Mouse (Mus musculus) erythroblast, adult 5-6 weeks (primary cell): ENCODE measurements around the gene Nup54. TPM values are rescaled to one million over a fixed set of nuclear protein-coding genes. Genes with fewer than 3 reads are reported as not detected.
A peak's percentile ranks its signal among the peaks of the same experiment; 100 is the strongest.

Experiments
- ATAC-seq: replicated peaks from 2 replicates; pipeline ENCODE4 v1.8.0; 2016; ENCODE audit warnings: moderate number of reproducible peaks, mild to moderate bottlenecking, moderate TSS enrichment, inconsistent platforms; ENCODE audit not compliant: poor library complexity, low FRiP score, severe bottlenecking
- total RNA-seq, 2 experiments: library from RNA; stranded (forward) in 1 of 2; stranded (reverse) in 1 of 2; fragments of 150-400 nt in 1 of 2; fragments of 200-764, 138-1000 nt in 1 of 2; gene quantifications; 2 replicates each; pipeline versions ENCODE4 v1.2.3 to v1.2.4; 2015 to 2017; ENCODE audit warnings: low replicate concordance in 2 of 2

Gene Nup54
- total RNA-seq (2015; ENCODE audit: low replicate concordance), result 27.3 and 28.4 TPM in 2 replicates
- total RNA-seq (2017; ENCODE audit: low replicate concordance), result 16.9 and 35.0 TPM in 2 replicates

DNA sequence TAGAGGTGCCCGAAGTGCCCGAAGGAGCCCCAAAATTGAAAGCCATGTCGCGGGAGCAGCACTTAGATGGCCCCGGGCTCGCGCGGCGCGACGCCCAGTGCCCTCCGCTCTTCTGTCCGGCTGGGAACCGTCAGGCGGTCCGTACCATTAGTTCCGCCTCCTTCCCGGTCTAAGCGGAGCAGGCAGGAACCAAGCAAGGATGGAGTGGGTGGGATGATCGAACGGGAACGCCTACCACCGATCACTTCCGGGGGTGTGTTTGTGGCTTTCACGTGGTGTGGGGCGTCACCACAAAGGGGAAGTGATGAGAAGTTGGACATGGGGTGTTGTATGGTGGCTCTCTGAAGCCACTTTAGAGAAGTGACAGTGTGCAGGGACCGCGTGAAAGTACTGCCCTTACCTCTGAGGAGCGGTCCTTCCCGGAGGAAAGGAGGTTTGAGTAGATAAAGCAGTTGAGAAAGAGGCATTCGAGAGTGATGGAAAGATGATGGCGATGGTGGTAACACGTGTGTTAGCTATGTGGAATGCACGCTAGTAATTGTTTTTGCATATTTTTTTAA is at the start of gene Nup54:
Gene Nup54 (minus strand): TSS at position 195 of the 560 bp plus-strand sequence.
- peak; percentile 96 for ATAC-seq

- no peak for ATAC-seq
Observed at GRCm38 (mm10) chr5:92472863-92473262, 37.8 kb upstream of the Nup54 start.

DNA sequence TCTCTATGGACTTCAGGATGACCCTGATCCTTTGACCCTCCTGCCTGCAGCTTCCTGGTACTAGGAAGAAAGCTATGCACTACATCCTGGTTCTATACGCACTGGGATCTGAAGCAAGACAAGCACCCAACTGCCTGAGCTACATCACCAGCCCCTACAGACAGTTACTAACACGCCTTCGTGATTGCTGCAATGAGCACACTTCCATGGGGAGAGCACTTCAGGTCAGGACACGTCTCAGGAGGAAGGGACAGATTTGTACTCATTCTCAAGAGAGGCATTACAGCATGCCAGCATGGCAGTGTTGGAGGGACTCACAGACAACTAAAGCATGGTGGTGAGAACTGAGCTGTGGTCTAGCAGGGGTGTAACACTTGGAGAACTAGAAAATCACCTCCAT is 36.5 kb upstream of the Nup54 start:
- no peak for ATAC-seq

GRCm38 (mm10) chr5:92469201-92470130 is 34.4 kb upstream of the Nup54 start:
- ATAC-seq, result 0 out of 2 replicates have a peak, but pooled peaks have one; percentile 22

GRCm38 (mm10) chr5:92468234-92468633 is 33.2 kb upstream of the Nup54 start:
- ATAC-seq, result no peak

- ATAC-seq, result no peak
Observed at GRCm38 (mm10) chr5:92467102-92467766, 32.2 kb upstream of the Nup54 start.

DNA sequence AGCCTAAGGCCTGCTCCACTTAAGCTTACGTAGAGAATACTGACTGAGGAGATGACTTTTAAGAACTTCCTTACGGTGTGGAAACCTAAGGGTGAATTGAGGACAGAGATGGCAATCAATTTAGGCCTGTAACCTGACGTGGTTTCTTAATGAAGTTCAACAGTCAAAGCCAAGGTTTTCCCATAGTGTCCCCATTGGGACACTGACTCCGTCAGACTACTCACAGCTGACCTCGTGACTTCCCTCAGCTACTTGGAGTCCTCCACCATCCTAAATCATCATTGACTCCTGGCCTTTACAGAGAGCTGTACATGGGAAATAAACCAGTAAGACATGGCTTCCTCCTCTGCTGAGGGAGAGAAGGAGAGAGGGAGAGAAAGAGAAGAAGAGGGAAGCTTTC is 30.5 kb upstream of the Nup54 start:
- no peak for ATAC-seq

DNA sequence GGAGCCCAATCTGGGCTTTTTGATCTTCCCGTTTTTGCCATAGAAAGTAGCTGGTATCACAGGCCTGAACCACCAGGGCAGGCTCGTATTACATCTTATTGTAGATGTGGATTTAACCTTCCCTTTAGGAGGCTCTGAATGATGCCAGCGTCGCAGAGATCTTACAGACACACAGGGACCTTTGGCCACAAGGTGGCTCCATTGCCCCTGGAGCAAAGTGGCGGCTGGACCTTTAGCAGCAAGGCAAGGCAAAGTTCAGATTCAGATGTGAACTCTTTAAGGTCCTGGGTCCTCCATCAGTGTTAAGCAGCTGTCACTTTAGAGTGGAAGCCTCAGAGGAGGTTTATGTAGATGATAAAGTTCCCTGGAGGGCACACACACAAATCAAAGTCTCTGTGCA is 26.3 kb upstream of the Nup54 start:
- ATAC-seq, result no peak

DNA sequence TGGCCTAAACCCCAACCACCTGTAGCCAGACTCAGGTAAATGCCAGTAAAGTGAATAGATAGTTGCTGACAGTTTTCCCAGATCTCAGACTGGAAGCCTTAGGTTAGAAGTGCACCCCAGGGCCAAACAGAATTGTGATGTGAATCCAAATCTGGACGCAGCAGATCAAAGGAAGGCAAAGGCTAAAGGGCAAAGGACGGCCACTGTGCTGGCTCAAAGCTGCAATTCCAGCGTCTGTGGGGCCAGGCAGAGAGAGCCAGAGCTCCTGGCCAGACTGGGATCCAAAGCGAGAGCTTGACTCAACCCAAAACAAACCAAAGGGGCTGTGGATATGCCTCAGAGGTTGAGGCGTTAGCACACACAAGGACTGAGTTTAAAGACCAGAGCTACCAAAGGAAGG is 23.7 kb upstream of the Nup54 start:
- no peak for ATAC-seq

GRCm38 (mm10) chr5:92457410-92457809 is 22.4 kb upstream of the Nup54 start:
- no peak for ATAC-seq

DNA sequence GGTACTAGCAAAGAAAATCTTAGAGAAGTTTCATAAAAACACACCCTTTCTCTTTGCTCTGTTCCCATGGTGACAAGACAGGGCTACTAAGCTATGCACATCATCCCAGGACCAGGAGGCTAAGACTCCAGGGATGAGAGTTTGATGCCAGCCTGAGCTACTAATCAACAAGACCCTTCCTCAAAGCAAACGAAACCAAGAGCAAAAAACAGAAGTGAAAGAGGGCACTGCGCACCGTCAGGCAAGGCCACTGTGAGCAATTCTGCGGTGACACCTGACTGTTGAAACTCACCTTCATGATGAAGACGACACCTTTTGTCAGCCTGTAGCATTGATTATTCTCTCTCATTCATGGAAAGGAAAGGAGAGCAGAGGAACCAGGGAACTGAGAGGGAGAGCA is 17.9 kb upstream of the Nup54 start:
- ATAC-seq, result no peak

DNA sequence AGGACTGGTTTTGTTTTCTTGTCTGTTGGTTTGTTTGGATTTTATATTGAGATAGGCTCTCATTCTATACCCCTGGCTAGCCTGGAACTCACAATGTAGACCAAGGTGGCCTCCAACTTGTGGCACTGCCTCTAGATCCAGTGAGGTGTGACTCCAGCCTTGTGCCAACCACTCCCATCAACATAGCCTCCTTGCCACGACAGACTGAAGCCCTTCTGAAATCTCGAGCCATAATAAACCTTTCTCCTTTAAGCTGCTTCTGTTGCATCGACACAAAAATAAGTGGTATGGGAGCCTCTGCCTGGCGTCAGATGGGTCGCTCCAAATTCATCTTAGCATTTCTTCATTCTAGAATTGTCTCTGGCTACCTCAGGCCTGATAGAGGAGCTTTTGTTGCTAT is 11.7 kb upstream of the Nup54 start:
- ATAC-seq, result no peak

DNA sequence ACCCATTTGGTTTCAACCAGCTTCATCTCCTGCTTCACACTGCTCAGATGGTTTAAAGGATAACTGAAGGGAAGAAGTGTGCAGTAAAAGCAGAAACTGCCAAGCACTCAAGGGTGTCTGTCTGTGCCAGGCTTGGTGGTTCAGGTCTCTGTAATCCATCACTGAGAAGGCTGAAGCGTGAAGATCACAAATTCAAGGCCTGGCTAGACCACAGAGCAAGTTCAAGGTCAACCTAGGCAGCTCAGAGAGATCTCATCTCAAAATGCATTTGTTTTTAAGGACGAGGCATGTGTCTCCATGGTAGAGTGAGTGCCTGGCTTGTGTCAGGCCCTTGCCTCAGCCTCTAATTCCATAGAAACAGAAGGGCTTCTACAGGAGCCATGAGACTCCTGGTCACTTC is 10.0 kb upstream of the Nup54 start:
- no peak for ATAC-seq

DNA sequence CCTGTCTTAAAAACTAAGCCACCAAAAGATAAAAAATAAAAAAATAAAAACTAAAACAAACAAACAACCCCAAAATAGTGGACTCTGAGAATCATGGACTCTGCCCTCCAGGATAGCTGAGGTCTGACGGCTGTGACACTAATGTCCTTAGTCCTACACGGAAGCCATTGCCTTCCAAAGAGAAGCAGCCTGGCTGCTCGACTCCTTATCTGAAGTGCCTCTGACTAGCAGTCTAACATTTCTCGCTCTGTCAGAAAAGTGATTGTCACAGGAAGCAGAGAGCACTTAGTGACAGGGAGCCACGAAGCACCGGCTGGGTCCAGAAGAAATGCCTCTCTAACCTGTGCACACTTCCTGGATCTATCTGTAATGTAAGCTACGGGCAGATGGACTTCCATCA is 7.9 kb upstream of the Nup54 start:
- no peak for ATAC-seq

DNA sequence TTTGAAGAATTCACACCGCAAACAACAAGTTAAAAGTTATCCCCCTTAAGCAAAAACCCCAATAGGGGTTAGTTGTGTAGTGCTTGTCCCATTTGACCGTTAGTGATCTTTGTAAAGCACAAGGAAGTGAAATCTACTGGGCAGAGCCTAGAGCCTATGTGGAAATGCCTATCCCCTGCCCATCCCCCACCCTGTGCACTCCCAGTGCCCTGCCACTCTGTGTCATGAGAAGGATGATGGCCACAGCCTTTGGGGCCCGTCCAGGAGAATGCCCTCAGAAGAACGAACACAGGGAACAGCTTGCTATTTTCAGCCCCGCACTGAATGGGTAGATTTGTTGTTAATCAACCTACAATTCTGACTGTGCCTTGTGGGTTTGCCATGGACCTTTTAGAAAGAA is 6.5 kb upstream of the Nup54 start:
- ATAC-seq, result no peak

GRCm38 (mm10) chr5:92438540-92438939 is 3.5 kb upstream of the Nup54 start:
- ATAC-seq, result no peak

GRCm38 (mm10) chr5:92434571-92434985 is 441 bp downstream of the Nup54 start:
- peak; percentile 59 for ATAC-seq

DNA sequence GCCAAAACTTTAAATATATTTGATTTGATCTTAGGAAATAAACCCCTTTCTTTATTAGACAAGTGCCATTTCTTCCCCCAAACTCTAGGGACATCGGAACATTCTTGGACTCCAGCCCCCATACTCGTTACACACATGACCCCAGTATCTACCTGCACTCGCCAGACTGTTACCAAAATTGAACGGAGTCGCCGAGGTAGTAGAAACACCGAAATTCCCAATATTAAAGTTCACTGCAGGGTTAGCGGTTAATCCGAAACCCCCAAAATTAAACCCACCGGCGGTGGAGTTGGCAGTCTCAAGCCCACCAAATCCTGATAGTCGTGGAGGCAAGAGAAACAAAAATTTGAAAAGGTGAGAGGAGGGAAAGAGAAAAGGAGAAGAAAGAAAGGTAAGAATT is 949 bp downstream of the Nup54 start:
- ATAC-seq, result no peak

- no peak for ATAC-seq
Observed at GRCm38 (mm10) chr5:92431611-92432010, 3.4 kb downstream of the Nup54 start.

DNA sequence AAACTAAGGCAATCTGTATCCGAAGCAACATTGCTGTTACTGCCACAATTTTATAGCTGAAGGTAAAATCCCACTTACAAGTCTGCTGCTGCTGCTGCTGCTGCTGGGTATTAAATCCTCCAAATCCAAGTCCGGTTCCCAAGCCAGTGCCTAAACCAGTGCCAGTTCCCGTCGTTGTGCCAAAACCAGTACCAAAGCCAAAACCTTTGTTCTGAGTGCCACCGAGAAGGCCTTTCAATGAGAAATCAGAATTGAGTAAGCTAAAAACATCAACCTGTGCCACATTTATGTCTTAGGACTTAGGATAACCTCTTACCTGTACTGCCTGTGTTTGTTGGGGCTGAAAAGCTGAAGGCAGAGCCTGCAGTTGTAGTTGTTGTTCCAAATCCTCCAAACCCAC is 4.3 kb downstream of the Nup54 start:
- no peak for ATAC-seq

DNA sequence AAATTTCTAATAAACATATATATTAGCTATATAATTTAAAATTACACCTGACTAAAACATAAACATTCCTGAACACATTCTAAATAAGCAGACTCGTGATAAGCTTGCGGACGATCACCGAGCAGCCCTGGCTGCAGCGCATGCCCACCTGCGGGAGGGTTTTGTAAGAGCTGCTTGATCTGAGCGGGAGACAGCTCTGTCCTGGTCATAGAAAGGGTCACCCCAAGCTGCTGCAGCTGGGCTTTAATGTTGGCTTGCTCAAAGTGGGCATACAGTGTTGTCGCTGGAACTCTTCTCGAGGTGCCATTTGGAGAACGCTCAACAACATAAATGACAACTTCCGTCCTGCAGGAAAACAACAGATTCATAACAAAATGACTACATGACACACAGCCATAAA is 10.9 kb downstream of the Nup54 start:
- no peak for ATAC-seq
